Mouse (Mus musculus): ENCODE measurements around the gene Taok3. TPM values are rescaled to one million over a fixed set of nuclear protein-coding genes. Genes with fewer than 3 reads are reported as not detected.
"Not testable (repeated sequence)": the region's sequence is repeated elsewhere in the genome, so short reads cannot be mapped to it uniquely, and the experiment has no call there.

Taok3 gene
- total RNA-seq, 4 experiments from 2014 or later = 49.5 to 55.4 (median 52.4) TPM

DNA sequence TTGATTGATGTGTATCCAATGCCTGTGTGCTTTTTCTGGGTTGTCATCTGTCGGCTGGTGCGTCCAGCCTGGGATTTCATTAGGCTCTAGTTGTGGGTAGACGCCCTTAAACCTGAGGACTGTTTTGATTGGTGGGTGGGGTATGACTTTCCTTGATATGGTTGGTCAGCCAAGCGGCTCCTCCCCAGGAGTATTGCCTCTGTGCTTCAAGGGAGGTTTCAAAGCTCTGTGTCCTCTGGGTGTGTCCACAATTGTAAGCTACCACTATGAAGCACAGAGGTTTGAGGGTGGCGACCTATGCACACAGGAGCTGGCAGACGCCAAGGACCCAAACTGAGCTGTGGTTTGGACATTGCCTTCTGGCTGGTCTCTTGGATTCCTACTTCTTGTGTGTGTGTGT is 172.6 kb downstream of the Taok3 start:
- DNase-seq (ENCODE audit: low spot score in 2 of 2) = no peak

DNA sequence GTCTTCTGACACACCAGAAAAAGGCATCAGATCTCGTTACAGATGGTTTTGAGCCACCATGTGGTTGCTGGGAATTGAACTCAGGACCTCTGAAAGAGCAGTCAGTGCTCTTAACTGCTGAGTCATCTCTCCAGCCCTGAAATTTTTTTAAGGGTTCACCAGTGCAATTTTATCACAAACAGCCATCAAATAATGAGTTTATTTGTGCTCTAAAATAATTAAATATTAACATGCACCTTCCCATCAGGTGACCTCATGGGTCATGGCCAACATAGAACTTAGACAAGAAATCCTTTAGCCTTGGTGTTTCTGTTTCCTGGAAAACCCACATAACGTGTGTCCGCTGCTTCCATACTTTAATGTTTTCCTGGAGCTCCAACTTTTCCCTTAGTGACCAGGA is 173.8 kb downstream of the Taok3 start:
- not testable (repeated sequence) for DNase-seq (ENCODE audit: low spot score in 2 of 2)

DNA sequence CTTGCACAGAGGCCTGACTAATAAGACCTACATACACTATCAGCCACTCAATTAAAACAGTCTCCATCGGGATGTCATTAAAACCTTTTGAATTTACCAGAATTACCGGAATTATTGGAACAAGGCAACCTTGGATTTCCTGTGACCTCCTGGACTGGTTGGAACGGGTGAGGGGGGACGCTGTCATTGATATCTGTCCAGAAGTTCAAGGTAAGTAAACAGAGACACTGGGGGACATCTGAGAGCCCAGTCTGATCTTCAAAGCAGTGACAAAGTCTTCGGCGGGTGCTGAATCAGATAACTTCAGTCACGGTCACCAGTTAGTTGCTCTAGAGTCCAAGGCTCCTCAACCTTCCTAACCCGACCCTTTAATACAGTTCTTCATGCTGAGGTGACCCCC is 175.1 kb downstream of the Taok3 start:
- DNase-seq (ENCODE audit: low spot score in 2 of 2) = no peak

DNA sequence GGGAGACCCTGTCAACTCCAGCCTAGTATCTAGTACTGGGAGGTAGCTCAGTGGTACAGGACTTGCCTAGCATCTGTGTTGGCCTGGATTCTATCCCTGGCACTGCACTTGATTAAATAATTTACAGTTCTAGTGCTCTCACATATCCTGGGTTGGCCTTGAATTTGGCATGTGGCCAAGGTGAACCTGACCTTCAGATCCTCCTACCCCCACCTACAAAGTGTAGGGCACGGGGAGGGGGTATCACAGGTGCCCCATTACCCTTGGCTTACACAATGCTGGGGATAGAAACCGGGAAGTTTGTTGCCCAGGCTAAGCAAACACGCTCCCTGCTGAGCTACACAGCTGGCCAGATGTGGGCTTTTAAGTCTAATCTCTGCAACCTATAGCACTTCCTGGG is 183.0 kb downstream of the Taok3 start:
- no peak for DNase-seq (ENCODE audit: low spot score in 2 of 2)

DNA sequence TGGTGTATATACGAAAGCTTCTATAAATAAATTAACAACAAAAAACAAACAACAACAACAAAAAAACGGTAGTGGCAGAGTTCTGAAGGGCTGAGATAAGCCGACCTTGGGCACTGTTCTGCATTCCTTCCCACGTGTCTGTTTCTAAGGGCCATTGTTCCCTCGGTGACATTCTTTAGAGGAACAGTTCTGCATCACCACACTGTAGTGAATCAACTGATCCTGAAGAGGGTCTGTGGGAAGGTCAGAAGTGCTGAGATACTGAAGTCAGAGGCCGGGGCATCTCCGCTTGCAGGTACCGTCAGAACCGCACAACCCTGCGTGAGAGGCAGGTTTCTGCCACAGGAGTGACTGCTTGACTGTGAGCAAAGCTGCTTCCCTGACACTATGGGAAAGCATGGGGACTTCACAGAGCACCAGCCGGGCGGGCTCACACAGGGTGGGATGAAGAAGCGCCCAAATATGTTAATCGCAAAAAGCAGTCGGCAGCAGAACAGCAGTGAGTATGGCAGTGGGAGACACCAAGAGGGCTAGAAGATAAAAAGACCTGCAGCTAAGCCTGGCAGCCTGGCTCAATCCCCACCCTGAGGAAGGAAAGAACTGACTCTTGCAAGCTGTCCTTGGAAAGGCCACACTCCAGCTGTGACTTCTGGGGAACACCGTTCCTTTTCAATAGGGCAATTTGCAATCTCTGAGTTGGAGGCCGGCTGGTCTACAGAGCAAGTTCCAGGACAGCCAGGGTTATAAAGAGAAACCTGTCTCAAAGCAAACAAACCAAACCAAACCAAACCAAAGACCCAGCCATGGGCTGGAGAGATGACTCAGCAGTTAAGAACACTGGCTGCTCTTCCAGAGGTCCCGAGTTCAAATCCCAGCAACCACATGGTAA is 184.0 kb downstream of the Taok3 start:
- no peak for DNase-seq (ENCODE audit: low spot score in 2 of 2)

DNA sequence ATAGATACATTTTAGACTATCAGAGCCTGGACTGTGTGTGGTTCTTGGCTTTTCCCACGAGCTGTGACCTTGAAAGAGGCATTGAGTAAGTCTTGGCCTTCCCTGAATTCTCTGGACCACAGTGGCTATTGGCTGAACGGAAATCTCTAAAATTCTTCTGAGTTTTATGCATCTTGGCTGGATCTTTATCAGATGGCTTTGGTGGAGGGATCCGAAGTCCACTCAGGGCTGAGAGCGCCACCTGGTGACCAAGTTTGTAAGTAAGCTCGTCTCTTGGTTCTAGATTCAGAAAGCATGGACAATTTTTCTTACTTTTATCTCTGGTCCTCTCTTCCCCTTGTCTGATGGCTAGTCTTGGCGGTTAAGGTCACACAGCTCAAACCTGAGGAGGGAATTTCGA is 185.0 kb downstream of the Taok3 start:
- peak in 1 of 2 experiments; percentile 51 for DNase-seq (ENCODE audit: low spot score in 2 of 2)

DNA sequence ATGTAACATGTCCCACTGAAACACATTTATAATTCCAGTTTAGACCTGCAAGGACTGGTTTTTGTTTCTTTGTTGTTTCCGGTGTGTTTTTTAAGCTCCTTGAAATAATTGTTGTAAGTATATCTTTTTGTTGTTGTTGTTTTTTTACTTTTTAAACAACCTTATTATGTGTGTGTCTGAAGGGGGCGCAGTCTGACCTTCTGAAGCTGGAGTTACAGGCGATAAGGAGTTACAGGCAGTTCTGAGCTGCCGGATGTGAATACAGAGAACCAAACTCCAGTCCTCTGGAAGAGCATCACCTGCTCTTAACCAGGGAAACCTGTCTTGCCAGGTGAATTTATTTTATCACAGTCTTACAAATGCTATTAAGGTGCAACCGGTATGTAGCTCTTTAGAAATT is 185.8 kb downstream of the Taok3 start:
- DNase-seq (ENCODE audit: low spot score in 2 of 2) = no peak

DNA sequence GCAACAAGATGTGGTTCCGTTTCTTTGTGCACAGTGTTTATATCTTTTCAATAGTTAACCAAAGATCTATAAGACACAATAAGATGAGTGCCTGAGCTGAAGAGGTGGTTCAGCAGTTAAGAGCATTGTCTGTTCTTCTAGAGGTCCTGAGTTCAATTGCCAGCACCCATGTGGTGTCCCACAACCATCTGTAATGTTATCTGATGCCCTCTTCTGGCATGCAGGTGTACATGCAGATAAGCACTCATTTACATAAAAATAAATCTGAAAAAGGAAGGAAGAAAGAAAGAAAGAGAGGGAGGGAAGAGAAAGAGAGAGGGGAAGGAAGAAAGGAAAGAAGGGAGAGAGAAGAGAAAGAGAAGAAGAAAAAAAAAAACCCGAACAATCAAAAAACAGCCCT is 186.9 kb downstream of the Taok3 start:
- DNase-seq (ENCODE audit: low spot score in 2 of 2) = no peak

DNA sequence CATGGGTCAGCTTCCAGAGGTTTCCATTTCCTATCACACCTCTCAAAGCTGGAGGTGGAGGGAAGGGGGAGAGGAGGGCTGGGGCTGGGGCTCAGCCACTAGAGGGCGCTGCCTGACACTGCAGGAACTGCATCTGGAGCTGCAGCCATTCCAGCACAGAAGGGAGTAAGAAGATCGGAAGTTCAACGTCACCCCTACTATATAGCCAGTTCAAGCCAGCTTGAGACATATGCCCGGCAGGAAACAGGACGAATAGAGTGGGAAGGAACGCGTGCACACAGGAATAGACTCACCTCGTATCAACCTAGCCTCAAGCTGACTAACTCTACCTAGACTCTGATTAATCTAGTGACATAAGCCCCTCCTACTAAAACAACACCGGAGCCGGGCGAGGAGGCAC is 187.8 kb downstream of the Taok3 start:
- DNase-seq (ENCODE audit: low spot score in 2 of 2) = no peak

DNA sequence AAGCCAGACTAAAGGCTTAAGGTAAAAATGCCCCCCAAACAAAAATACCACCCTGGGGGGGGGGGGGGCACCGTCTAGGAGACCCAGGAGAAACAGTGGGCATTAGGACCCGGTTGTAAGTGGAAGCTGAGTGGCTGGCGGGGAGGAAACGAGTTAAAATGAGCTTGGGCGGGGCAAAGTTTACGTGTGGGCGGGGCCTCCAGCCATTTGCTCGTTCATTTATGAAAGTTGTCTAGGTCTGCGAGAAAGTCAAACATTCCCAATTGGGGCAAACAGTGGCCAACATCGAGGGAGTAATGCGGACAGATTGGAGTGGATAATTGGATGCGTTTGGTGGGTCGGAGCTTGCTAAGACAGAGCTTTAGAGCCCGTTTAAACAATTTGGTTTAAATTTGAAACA is 193.5 kb downstream of the Taok3 start:
- no peak for DNase-seq (ENCODE audit: low spot score in 2 of 2)

DNA sequence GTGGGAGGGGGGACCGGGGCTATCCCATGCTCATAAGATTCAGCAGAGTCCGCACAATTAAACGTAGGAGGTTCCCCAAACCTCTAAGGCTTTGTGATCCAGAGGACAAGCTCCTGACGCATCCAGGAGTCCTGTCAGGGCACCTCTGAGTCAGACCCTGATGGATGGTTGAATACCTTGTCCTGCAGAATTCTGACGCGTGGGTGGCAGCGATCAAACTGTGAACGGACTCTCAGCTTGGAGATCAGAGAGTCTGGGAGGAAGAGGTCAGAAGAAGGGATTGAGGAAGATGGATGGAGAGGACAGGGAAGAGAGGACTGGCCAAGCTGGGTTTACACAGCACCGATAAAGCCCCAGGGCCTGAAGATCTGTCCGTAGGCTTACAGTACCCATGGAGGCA is 194.0 kb downstream of the Taok3 start:
- DNase-seq (ENCODE audit: low spot score in 2 of 2) = no peak

DNA sequence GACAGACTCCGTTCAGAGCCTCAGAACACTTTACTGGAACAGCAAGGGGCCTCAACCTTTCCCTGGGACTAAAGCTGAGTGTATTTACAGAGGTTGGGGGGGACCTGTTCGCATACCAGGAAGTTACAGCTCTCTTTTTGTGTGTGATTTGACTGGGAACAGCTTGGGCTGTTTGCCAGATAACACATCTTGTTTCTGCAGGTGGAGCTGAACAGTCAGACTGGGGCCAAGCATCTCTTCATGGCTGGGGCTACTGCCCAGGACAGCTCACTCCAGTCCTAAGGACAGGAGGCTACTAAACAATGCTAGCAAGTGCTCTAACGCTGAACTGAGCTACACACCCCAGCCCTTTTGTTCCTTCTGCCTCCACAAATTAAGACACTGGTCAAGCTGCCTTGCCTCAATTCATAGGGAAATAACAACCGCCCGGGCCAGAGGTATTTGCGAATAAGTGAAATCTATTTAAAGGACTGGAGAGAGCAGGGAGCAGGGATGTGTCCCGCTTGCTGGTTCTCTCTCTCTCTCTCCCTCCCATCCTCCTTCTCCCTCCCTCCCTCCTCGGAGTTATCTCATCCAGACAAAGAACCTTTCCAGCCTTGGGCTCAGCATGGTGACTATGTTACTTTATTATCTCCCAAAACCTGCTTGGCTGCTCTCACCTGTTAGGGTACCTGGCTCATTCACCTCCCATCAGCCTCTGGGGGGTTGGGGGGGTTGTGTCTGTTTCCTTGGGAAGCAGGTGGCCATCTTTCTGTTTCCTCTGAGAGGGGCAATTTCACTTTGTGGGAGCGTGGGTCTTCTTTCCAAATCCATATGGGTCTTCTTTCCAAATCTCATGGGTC is 194.9 kb downstream of the Taok3 start:
- no peak for DNase-seq (ENCODE audit: low spot score in 2 of 2)

DNA sequence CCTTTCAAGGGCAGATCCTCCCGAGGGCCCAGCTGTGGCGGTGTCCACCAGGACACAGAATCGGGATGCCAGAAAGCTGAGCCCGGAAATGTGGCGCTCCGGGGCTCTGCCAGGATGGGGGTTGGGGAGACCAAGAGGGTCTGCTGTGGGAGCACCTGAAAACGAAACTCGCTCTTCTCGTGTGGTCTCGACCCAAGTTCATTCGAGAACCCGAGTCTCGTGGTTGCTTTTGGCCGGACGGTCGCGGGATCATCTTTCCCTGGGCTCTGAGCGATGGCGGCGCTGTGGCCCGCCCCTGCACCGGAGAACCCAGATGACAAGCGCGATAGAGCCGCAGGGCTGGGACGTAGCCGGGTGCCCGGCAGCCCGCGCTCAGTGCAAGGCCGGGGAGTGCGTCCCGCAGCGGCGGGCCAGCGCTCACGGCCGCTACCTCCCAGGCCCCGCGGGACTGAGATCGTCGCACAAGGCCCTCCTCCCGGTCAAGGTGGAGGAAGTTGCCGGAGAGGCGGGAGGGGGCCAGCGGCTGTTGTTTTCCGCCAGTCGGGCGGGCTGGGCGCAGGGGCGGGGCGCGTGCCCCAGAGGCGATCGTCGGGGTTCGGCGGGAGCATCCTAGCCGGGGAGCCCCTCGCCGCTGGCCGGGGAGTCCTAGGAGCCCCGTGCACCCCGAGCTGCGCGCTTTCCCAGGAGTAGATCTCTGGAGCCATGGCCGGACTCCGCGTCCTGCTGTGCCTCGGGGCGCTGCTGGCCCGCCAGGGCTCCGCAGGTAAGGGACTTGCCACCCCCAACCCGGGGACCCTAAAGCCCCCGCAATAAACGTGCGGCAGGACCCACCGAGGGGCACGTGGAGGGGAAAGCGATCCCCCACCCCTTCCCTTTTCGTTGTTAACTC is 199.1 kb downstream of the Taok3 start, which contains the start of gene Vsig10:
Vsig10 (plus strand) TSS at position 343 of the 889 bp plus-strand sequence.
- peak; percentile 18 to 22 for DNase-seq (ENCODE audit: low spot score in 2 of 2)

DNA sequence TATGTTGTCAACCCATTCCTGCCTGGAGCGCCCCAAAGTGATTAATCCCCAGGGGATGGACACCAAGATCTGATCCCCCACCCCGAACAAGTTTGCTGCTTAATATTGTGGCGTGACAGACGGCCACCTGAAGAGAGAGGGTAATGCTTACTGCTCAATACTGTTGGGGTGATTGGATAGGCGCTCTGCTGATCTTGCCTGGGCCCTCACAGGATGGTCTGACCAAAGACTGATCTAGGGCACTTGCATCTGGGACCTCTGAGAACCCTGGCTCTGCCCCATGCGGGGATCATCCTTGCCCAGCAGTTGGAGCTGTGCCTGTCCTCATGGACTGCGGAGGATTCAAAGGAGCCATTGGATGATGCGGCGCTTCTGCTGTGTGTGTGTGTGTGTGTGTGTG is 203.8 kb downstream of the Taok3 start:
- no peak for DNase-seq (ENCODE audit: low spot score in 2 of 2)

Other genes starting within 250 kb of the Taok3 start
- 100 to 1,000 TPM; 114 to 150 (median 121) TPM for gene Suds3, start 4.0 kb upstream of the Taok3 start, total RNA-seq (2022)
- 100 to 1,000 TPM; 654 to 708 (median 665) TPM for gene Pebp1, start 167.5 kb downstream of the Taok3 start, total RNA-seq (2022)
- gene Vsig10, start 199.0 kb downstream of the Taok3 start, total RNA-seq (2022) = 1 to 10 TPM; 1.7 to 3.6 (median 2.1) TPM
- 100 to 1,000 TPM; 263 to 297 (median 279) TPM for gene Wsb2, start 237.2 kb downstream of the Taok3 start, total RNA-seq (2022)